Mouse (Mus musculus) right cerebral cortex, postnatal 36 days (tissue): Measurements from ENCODE around the gene Sebox.

Experiments
- DNase-seq, 2 experiments: peaks; one replicate each; pipeline ENCODE4 v3.0.0; 2022; ENCODE audit warnings: low spot score in 2 of 2, mixed read lengths in 1 of 2

Gene Sebox

DNA sequence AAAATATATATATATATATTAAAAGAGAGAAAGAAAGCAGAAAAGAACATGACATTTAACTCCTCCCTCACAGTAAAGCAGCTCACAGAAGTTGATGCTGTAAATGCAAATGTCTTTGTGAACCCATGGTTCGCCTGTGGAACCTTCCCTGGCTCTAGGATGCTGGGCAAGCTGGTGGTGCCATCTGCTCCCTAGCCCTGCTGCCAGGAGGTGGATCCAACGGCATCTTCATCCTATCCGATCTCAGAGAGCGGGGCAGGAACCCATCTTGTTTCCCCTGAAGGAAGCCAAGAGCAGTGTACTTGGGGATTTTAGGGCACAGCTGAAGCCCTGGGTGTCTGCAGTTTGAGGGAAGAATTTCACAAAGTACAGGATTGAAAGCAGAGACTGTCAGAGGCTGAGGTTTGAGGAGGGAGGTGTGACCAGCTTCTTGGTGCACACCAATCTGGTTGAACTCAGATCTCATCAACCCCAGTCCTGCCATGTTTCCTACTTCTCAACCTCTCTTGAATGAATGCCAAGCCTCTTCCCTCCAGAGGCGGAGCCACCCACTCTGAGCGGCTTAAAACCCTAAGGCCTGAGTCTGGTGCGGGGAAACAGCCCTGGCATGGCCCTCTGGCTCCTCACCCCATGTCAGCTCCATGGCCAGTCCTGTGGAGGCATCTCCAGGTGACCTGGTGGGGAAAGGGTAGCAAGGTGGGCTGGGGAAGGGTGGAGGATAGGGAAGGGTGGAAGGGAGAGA is at the start of gene Sebox:
TSS of gene Sebox (plus strand) at position 539 of the 742 bp plus-strand sequence.
- no peak for DNase-seq

DNA sequence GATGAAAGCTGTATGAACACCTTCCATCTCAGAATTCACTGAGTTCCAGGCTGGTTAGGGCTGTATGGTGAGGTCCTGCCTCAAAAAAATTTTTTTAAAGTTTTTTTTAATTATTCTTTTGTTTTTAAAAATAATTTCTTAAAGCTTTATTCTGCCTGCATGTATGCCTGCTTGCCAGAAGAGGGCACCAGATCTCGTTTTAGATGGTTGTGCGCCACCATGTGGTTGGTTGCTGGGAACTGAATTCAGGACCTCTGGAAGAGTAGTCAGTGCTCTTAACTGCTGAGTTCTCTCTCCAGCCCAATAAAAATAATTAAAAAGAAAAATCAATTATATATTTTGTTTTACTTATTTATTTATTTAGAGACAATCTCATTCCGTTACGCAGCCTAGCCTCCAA is 49.6 kb upstream of the Sebox start:
- no peak for DNase-seq

DNA sequence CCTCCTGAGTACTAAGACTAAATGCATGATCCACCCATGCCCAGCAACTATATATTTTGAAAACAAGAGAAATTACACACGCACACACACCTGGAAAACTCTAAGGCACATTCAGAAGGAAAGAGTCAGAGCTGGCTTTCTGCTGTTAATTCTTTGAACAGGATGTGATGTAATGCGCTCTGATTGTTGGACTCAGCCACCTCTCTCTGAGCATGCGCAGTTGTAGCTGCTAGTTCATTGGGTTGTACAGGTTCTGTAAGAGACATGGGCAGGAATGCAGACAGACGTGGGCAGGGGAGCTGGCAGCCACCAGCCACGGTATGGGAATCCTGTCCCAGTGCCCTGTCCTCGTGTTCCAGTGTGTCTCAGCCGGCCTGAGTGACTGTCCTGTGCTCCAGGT is 49.0 kb upstream of the Sebox start:
- DNase-seq: no peak

DNA sequence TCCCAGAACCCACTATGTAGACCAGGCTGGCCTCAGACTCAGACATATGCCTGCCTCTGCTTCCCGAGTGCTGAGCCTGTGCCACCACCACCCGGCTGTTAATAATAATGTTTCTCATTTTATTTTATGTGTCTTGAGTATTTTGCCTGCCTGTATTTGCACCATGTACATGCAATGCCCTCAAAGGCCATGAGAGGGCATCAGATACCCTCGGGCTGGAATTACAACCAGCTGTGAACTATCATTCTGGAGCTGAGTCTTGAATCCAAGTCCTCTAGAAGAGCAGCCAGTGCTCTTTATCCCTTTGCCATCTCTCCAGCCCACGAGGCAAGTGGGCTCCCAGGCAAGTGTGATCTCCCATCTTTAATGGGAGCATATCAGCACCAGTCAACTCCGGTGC is 47.9 kb upstream of the Sebox start:
- no peak for DNase-seq

DNA sequence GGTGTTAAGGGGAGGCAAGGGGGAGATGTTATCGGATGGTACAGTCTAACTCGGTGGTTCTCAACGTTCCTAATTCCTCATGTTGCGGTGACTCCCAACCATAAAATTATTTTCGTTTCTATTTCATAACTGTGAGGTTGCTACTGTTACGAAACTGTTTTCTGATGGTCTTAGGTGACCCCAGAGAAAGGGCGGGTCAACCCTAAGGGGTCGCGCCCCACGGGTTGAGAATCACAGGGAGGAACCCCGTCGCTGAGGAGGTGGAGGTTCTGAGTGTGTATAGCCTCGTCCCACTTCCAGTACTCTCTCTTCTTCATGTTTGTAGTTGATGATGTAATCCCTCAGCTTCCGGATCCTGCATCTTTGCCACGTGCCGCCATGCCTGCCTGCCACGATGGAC is 44.5 kb upstream of the Sebox start:
- no peak for DNase-seq

DNA sequence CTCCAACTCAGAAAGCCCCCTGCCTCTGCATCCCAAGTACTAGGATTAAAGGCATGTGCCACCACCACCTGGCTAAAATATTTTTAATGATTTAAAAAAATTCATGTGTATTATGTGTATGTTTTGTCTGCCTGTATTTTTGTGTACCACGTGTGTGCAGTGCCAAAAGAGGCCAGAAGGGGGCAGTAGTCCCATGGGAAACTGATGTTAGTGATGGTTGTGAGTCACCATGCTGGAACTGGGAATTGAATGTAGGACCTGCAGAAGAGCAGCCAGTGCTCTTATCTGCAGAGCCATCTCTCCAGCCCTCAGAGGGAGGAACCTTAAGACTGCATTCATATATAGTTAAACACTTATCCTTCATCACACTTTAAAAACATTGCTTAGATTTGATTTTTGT is 41.4 kb upstream of the Sebox start:
- no peak for DNase-seq

DNA sequence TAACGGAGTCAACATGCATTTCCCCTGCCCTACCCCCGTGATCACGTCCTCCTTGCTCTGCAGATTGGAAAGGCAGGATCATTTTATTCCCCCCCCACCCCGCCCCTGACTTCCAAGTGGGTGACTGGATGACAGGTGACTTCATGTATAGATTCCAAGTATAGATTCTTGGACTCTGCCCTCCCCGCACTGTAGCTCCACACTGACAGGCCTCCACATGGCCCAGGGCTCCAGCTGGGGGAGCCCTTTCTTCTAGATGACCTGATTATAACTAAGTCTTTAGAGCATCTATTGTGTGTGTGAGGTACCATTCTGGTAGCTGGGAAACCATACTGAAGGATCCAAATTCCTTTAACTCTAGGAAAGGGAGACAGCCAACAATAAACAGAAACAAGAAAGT is 40.6 kb upstream of the Sebox start:
- no peak for DNase-seq

DNA sequence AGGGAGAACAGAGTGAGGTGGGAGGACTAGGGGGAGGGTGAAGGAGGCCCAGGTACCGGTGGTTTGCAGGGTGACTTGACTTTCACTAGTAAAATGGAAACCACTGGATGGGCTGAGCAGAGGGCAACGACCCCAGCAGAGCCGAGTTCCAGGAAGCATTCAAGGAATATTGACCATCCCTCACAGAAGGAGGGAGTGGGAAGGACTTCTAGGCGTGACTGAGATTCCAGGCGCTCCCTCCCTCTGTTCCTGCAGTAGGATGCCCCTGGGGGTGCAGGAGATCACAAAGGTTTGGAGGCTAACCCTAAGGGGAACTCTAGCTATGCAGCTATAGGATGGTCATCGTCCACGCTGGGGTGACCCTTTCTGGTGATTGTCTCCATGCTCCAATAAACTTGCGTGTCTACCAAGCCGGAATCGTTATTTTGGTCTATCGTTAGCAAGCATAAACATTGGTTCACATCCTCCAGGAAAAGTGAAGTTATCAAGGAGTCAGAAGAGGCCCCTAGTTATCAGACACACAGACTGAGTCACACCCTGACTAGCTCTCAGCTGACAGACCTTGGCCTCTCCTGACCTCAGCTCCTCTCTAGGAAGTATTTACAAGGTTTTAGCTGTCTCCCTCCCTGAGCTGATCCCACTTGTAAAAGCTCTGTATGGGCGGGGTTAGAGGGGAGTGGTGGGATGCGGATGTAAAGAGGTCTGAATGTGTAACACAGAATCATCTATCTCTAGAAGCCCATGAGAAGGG is 39.8 kb upstream of the Sebox start:
- DNase-seq: no peak

DNA sequence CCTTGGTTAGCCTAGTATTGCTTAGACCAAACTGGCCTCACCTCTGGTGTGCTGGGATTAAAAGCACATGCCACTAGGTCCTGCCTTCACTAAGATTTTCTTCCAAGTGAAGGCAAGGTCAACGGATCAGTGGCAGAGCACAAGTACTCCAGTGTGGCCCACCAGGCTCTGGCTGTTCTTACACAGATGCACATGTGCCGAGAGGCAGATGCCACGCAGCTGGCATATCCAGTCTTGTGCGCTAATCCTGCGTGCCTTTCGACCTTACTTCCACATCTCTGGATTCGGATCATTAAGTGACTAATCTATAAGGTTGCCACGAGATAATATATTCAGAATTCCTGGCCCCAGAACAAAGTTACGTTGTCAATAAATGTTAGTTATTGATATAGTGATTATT is 38.1 kb upstream of the Sebox start:
- no peak for DNase-seq

DNA sequence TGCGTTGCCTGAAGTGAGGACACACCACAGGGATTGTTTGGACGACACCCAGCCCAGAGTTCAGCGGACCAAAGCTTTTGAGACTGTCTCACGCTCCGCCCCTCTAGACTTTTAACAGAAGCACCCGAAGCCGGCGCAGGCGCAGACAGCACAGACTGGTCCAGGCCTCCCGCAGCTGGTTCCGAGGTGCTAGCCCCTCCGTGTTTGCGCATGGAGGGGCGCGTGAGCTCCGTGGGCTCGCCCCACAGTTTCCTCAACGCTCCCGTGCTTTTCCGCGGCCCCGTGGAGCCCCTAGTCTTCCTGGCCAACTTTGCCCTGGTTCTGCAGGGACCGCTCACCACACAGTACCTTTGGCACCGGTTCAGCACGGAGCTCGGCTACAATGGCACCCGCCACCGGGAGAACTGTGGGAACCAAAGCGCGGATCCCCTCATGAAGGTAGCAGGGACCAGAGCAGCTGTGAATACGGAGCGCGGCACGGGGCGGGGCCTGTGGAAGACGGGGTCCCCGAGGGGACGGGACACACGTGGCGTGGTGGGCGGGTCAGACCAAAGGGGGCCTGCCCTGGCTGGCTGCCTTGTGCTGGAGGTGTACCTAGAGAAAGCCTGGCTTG is 37.6 kb upstream of the Sebox start, which contains the start of gene Slc46a1:
TSS of gene Slc46a1 (plus strand) at position 130 of the 613 bp plus-strand sequence.
- DNase-seq: peak; percentile 62 to 71

DNA sequence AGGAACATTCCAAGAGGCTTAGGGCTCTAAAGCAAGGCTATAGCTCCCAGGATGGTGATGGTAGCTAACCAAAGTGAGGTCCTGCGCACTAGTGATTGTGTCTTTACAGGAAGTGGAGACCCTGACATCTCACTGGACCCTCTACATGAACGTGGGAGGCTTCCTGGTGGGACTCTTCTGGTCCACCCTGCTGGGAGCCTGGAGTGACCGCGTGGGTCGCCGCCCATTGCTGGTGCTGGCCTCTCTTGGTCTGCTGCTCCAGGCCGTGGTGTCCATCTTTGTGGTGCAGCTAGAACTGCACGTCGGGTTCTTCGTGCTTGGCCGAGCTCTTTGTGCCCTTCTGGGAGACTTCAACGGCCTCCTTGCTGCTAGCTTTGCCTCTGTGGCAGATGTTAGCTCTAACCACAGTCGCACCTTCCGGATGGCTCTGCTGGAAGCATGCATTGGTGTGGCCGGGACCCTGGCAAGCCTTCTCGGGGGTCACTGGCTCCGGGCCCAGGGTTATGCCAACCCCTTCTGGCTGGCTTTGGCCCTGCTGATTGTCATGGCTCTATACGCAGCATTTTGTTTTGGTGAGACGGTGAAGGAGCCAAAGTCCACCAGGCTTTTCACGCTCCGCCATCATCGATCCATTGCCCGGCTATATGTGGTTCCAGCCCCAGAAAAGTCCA is 36.9 kb upstream of the Sebox start:
- no peak for DNase-seq

DNA sequence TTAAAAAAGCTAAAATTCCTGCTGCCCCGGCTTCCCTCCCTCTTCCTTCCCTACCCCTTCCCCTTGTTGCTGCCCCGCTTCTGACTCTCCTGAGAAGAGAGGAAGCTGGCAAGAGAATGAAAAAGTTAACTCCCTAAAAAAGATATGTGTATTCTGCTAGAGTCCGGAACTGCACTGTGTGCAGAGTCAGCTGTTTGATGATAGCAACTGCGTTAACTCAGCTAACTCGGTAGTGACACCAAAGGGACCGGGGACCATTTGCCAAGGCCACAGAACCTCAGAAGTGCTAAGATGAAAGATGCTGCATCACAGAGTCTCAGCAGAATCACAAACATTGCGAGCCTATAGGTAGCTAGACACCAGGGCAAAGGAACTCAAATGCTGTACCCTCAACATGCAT is 35.7 kb upstream of the Sebox start:
- DNase-seq: no peak

DNA sequence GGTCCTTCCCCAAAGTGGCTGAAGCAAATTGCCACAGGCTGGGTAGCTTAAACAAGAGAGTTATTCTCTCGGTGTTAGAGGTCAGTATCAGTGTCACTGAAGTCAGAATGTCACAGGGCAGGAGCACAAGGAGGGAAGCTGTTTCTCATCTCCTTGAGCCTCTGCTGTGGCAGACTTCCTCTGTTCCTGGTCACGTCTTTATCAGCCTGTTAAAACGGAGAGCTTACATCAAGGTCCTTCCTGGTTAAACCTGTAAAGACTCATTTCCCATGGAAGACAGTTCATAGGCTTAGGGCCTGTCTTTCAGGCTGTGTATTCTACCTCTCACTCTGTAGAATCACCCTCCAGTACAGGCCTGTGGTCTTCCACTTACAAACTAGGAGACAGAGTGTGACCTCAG is 35.3 kb upstream of the Sebox start:
- no peak for DNase-seq

DNA sequence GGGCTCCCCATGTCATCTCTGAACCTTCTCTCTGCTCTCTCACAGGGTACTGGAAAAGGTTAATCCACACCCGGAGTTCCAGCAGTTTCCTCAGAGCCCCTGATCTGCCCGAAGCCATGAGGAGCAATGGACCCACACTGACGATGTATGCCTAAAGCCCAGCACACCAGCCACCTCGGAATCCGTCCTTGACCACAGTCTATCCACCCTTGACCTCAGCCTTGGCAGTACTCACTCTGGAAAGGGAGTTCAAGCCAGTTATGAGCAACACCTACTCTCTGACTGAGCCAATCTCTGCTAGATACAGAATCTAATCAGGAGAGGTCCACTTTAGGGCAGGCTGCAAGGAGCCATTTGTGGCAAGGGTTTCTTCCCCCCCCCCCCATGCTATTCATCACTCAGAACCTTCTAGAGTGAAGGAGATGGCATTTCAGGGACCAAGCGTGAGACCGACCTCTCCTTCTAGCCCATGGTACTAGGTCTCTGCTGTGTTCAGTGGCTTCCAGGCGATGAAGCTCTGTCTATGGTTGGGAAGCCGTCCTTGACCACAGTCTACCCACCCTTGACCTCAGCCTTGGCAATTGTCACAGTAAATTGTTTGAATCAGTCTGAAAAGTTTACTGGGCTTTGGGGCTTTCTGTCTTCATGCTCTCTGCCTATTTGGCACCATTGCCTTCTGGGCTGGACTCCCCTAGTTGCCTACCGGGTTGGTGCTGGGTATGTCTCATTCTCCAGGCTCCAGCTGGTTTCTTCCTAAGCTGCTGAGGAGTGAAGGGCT is 31.7 kb upstream of the Sebox start:
- DNase-seq: no peak

DNA sequence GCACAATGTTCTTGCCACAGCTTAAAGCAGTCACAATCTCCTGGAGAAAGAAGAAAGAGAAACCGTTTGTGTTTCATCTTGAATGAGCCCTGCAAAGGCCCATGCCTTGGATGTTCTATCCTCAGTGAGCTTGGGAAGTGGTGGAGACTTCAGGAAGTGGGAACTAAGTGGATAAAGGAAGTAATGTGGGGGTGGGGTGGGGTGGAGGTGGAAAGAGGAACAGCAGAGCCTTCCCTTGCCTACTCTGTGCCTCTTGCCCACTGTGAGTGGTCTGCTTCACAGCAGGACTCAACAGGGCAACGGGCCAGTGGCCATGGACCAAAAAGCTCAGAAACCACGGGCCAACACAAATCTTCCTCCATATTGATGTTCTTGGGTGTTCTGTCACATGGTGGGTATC is 28.0 kb upstream of the Sebox start:
- no peak for DNase-seq

DNA sequence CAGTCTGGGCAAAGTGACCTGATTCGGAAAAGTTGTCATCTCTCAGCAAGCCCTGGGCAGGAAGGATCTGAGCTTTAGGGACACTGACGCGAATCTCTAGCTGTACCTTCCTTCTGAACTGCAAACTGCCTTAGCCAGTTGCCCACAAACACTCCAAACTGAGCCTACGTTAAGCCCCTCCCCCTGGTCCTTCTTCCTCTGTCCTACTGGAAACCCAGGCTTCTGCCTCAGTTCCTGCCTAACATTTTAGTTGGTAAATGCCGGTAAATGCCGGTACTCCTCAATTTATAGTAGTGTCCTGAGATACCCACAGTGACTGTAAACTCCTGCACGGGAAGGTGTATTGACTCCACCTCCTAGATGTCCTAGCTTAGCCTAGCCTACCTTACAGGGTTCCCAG is 19.6 kb upstream of the Sebox start:
- DNase-seq: no peak

DNA sequence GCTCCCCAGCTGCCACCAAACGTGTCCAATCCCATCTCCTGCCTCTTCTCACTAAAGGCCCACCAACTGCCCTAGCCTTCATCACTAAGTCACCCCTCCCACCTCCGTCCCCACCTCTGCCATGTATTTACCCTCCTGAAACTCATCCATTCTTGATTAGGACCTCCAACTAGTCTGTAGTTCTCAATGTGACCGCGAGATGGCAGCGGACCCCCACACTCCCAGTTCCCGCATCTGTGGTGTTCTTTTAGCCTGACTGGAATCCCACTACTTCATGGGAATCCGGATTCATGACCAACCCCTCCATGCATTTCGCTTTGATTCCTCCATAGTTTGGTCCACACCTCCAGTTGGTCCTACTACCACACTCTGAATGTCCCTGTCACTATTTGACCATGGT is 15.1 kb upstream of the Sebox start:
- DNase-seq: peak; percentile 44 to 48

DNA sequence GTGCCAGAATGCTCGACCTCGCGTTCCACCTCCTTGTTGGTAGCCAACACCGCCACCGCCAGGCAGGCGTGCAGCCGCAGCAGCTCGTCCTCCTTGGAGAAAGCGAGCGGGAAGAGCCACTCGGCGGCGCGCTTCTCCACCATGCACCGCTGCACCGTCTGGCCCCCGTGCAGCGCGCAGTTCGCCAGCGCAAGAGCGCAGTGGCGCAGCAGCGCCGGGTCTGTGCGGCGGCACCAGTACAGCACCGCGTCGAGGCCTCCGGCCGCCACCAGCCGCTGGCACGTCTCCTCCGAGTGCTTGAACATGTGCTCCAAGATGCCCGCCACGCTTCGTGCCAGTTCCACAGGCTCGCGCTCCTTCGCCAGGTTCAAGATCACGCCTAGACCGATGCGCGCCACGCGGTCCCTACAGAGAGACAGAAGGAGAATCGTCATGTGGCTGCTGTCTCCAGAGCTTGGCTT is 12.4 kb upstream of the Sebox start:
- DNase-seq: peak; percentile 36 to 39

DNA sequence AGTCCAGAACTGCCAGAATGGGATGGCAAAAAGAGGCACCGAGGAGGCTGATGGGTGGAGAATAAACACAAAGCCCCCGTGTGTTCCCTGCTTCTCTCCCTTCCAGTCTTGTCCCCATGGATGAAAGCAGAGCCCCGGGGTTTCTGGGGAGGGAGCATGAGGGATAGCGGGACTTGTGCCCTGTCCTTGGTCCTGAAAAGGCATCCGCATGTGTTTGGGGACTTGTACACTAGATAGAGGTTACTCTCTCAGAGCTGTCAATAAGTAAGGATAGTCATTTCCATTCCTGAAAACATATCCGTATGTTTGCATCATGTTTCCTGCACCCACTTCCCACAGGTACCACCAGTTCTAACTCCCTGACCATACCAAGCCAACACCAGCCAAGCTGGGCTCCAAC is 7.3 kb upstream of the Sebox start:
- DNase-seq: no peak

DNA sequence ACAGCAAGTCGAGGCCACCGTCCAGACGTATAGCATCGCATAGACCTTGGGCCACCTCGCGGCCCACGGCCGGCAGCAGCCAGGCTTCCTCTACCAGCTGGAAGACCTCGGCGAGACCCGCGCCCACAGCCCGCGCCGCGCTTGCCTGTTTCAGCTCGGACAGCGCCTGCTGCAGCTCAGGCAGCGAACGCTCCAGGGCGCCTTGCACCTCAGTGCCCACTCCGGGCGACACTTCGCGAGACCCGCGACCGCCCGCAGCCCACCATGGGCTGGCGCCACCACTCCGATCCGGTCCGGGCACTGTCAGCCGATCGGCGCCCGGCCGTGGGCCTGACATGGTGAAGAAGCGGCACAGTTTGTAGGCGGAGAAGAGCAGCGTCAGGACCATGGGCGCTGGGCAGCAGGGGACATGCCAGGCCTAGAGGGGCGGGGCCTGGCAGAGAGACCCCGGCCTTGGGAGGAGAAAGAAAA is 6.1 kb upstream of the Sebox start:
- DNase-seq: peak; percentile 26 to 32
